Mouse (Mus musculus) erythroid progenitor cell, adult 5-6 weeks (primary cell): ENCODE data around the gene Nup85. TPM values are rescaled to one million over a fixed set of nuclear protein-coding genes. Genes with fewer than 3 reads are reported as not detected.
"Not testable (repeated sequence)": the region's sequence is repeated elsewhere in the genome, so short reads cannot be mapped to it uniquely, and the experiment has no call there.

Experiments used
- ATAC-seq: replicated peaks from 2 replicates; pipeline ENCODE4 v1.8.0; 2016; ENCODE audit warnings: moderate number of reproducible peaks, mild to moderate bottlenecking, moderate TSS enrichment, inconsistent platforms; ENCODE audit not compliant: poor library complexity, low FRiP score, severe bottlenecking
- total RNA-seq, 2 experiments: library from RNA; stranded (forward) in 1 of 2; stranded (reverse) in 1 of 2; fragments of 150-400 nt in 1 of 2; fragments of 186-747, 209-891 nt in 1 of 2; gene quantifications; 2 replicates each; pipeline versions ENCODE4 v1.2.3 to v1.2.4; 2015 to 2017; ENCODE audit warnings: low replicate concordance in 2 of 2

The Nup85 gene
- total RNA-seq (2015; ENCODE audit: low replicate concordance), result 78.9 and 133 TPM in 2 replicates
- total RNA-seq (2017; ENCODE audit: low replicate concordance), result 141 and 174 TPM in 2 replicates

DNA sequence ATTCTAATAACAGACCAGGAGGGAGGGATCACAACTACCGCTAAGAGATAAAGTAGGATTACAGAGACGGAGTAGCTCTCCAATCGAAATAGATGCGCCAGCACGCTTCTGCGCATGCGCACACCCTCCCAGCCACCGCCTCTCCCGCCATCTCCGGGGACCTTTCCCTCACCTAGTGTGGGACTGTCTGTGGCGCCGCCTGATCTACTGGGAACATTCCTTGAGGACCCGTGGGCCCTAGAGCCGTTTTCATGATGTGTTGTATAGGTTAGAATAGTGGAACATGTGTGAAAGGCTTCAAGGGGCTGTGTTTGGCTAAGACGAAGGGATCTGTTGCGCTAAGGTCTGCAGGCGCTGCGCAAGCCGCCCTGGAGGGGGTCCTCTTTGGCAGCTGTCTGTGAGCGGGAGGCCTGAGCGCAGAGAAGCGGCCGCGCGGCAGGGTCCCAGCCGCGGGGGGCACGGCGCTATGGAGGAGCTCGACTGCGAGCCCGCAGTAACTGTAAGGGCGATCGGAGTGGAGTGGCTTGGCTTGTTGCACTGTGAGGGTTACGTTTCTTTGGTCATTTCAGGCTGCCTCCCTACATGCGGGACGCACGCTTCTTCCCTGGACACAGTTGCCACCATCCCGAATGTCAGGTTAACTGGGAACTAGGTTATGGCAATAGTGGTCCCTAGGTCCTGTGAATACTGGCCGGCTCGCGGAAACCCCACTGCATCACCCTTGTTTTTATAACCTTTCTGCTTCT, at the start of gene Nup85:
TSS of gene Nup85 (plus strand) at position 371 of the 746 bp plus-strand sequence.
- peak; percentile 96 for ATAC-seq

DNA sequence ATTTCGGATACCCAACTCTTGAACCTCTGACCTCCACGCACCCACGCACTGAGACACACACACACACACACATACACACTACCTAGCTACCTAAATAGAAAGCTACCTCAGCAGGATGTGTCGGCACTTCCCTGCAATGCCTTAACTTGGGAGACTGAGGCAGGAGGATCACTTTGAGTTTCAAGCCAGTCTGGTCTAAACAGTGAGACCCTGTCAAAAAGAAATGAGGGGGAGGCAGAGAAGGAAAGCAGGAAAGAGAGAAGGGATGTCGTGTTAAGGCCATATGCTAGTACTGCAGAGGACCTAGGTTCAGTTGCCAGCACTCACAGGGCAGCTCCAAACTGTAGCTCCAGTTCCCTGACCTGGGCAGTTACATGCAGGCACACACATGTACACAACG, 49.2 kb upstream of the Nup85 start:
- no peak for ATAC-seq

DNA sequence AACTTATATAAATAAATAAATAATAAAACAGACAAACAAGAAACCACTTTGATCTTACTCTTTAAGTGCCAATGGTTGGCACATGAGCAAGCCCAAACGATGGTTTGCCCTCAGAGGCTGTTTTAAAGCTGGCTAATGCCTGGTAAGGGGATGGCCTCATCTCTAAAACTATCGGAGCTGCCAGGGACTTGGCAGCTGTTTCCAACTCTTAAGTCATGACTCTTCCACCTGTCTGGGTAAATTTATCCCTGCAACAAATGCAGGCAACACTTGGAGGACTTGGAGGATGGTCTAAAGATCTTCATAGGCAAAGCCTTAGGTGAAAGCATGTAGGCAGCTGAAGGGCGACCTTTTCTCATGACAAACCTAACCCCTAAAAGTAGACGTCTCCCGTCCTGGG, 47.3 kb upstream of the Nup85 start:
- ATAC-seq, result no peak

DNA sequence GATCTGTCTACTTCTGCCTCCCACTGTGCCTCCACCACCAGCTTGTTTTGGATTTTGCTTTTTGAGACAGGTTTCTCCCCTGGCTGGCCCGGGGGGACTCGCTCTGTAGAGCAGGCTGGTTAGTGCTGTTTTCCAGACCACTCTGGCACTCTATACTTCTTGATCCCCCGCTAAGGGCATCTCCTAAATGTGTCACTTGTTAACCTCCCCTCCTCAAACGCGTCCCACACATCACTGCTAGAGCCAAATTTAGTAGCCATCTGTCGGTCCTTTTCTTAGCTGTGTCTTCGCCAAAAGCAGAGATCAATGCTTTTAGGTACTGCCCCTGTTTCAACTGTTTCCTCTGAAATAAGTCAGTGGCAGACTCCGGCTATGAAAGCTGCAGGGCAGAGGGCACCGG, 45.5 kb upstream of the Nup85 start:
- no peak for ATAC-seq

DNA sequence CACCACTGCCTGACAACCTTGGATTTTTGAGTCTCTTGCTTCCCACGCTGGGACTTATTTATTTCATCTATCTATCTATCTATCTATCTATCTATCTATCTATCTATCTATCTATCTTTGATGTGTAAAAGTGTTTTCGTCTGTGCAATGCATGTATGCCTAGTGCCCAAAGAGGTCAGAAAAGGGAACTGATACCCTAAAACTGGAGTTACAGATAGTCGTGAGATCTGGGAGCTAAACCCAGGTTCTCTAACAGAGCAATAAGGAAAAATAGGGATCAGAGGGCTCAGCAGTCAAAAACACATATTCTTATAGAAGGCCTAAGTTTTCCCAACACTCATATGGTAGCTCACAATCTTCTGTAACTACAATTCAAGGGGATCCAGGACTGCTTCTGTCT, 44.7 kb upstream of the Nup85 start:
- ATAC-seq, result no peak

DNA sequence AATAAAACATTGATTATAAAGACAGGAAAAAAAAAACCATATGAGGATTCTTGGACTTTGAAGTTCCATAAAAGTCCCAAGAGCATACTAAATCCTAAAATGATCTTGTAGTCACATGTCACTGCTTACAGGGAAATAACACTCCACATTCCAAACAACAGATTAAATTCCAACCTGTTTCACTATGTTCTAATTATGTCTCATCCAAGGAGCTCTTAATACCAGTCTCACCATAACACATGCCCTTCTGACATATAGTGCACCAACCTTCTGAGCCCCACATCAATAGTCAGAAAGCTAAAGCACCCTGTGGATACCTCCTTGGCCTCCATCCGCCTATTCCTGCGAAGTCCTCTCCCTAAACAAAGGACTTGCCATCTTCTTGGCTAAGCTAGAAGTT, 44.0 kb upstream of the Nup85 start:
- no peak for ATAC-seq

DNA sequence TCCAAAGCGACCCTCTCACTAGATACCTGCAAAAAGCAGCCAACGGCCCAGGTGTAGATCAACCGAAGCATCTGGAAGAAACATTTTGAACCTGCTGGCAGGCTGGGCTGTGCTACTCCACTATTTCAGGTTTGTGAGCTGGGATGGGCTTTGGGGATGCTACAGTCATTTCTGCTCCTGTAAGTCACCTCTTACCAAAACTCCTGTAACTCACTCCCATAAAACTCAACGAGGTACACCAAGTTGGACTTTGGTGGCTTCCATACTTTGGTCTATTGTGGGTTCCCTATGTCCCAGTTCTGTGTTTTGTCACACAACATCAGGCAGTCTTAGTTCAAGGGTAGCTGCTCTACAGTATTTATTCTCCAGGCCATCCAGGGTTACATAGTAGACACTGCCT, 43.2 kb upstream of the Nup85 start:
- ATAC-seq, result no peak

DNA sequence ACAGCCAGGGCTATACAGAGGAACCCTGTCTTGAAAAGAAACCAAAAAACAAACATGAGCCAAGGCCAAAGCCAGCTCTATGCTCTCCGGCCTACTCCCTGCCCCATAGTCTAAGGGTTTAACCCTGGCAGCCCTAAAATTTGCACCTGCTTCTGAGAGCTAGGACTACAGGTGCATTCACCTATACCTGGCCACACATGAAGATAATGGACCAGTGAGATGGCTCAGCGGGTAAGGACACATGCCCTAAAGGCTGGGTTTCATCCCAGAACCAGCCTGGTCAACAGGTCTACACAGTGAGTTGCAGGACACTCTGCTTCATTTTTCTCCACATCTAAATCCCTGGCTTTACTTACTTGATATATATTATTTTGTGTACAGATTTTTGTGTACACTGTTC, 42.0 kb upstream of the Nup85 start:
- ATAC-seq, result no peak

DNA sequence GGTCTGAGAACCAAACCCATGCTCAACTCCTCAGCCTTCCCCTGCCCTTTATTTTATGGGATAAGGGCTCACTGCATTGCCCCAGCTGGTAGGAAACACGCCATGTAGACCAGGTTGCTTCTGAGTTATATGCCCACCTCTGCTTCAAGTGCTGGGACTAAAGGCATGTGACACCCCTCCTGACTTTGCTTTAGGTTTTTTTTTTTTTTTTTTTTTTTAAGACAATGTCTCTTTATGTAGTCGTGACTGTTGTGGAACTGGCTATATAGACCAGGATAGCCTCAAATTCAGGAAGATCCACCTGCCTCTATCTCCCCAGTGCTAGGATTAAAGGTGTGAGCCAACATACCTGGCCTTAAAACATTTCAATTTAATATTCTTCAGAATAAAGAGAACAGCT, 41.5 kb upstream of the Nup85 start:
- no peak for ATAC-seq

DNA sequence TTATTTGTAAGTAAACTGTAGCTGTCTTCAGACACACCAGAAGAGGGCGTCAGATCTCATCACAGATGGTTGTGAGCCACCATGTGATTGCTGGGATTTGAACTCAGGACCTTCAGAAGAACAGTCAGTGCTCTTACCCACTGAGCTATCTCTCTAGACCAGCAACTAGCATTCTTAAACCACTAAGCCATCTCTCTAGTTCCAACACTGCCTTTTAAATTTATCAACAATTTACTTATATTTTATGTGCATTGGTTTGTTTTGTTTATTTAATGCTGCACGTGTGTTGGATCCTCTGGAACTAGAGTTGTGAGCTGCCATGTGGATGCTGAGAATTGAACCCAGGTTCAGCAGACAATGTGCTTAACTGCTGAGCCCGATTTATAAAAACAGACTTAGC, 37.8 kb upstream of the Nup85 start:
- ATAC-seq, result not testable (repeated sequence)

DNA sequence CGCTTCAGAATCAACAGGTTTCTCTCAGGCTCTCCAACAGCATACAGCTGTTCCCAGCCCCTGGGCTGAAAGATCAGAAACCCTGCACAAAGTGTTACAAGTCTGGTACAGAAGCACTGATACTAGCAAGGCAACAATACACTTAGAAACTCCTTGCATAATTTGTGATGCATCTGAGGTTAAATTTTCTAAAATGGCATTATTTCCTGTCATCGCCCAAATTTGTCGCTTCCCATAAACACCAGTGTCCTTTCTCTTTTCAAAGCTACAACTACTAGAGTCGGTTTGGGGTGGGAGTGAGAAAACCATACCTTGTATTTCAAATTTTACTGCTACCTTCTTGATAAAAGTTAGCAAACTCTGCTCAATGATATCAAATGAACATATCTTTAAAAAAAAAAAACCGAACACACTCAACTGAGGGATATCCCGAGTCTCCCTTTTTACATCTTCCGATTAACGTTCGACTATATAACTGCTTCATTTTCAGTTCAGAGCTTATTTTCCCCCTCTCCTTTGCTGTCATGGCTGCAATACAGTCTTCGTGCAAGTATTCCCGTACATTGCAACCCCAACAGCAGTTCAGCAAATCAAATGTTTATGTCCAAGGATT, 29.4 kb upstream of the Nup85 start:
- no peak for ATAC-seq

DNA sequence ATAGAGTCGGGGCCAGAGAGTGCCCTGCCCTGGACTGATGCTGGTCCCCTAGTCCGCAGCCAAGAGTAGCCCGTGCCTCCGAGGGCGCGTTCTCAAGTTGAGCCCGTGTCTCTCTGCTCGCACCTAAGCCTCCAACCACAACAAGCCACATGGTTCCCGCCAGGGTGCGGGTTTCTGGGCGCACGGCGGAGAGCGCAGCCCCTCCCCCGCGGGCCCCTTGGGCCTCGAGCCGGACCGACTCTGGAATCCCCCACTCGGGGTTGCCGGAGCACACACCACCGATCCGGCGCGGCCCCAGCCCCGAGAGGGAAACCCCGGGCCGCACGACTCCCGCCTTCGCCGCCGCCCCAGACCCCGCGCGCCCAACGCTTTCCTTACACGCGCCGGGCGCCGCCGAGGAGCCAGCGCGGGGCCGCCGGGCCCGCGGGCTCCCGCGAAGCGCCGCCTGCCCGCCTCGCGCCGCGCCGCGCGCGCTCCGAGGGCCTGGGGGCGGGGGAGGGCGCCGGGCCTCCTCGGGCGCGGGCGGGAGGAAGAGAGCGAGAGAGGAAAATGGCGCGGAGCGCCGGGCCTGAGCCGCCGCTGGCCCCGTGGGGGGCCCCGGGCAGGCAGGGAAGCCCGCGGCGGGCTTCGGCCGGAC, 28.7 kb upstream of the Nup85 start:
- ATAC-seq, result peak; percentile 48

DNA sequence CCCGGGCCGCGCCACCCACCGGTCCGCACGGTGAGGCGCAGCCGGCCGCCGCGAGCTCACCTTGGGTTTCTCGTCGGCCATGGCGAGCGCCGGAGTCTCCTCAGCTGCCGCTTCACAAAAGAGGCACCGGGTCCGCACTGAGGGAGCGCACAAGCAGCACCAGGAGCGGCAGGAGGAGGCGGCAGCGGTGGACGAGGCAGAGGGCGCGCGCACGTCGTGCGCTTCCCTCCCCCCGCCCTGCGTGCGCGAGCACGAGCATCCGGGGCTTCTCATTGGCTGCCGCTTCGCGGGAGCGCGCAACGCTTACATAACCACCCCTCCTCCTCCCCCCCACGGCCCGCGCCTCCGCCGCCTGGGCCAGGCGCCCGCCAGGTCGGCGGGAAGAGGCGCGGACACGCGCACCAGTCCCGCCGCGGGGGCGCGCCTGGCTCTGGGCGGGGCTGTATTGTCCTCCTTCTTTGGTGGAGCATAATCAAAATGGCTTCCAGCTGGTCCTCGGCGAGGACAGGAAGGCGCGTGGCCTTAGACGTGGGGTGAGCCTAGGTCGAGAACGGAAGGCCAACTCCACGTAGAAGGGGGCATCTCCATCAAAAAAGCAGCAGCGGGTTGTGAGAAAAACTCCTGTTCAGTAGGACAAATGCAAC, 28.1 kb upstream of the Nup85 start, which contains the start of gene Sumo2:
TSS of gene Sumo2 (minus strand) at position 239 of the 644 bp plus-strand sequence.
- ATAC-seq, result peak; percentile 87

DNA sequence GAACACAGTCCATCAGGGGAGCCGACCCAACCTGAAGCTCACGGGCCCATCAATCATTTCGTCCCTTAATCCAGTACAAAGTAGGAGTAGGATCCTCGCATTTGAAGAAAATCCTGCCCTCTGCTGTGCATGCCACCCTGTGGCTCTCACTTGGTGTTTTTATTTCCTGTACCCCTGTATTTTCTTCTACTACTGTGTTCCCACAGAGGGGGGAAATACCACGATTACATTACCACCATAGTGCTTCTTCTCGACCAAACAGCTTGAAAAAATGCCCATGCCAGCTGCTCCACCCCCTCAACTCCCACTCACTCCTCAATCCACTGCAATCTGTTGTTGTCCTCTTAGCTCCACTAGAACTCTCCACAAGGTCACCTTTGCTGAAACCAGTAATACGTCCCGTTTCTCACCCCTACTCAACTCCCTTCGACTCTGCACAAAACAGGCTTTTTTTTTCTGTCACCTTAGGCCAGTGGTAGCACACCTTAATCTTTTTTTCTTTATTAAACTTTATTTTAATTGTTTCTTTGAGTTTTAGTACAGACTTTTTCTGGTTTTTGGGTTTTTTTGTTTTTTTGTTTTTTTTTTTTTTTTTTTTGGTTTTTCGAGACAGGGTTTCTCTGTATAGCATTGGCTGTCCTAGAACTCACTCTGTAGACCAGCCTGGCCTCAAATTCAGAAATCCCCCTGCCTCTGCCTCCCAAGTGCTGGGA, 27.2 kb upstream of the Nup85 start:
- 0 out of 2 replicates have a peak, but pooled peaks have one; percentile 5 for ATAC-seq

DNA sequence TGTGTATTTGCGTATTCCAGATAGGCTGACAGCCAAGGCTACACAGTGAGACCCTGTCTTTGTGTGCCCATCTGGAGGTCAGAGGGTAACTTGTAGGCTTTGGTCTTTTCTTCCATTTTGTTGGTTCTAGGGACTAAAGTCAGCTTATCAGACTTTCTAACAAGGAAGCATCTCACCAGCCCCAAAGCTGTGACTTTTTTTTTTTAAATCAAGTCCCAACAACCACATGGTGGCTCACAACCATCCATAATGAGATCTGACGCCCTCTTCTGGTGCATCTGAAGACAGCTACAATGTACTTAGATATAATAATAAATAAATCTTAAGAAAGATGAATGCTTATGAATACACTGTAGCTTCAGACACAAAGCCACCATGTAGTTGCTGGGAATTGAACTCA, 26.2 kb upstream of the Nup85 start:
- no peak for ATAC-seq

DNA sequence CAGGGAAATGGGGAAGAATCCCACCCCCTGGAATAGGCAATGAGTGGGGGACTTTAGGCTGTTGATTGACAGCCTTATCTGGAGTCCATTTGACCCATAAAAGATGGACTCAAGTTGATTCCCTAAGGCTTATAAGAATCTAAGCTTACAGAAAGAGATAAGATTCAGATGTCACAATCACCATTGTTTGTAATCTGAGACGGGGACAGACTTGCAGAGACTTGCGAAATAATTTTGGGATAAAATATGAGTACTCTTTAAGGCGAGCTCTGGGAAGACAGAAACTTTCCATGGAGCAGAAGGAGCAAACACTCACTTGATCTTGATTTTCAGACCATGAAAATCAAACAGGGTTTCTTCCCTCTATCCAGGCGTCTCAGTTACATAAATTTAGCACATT, 20.7 kb upstream of the Nup85 start:
- ATAC-seq, result no peak

DNA sequence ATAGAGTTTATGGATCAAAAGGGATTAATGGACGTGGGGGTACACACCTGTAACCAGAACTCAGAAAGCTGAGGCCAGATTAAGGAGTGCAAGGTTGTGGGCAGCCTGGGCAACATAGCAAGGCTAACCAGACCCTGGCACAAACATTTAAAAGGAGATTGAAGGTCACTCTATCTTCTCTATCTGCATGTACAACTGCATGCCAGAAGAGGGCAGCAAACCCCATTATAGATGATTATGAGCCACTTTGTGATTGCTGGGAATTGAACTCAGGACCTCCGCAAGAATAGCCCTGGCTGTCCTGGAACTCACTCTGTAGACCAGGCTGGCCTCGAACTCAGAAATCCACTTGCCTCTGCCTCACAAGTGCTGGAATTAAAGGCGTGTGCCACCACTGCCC, 11.5 kb upstream of the Nup85 start:
- ATAC-seq, result peak; percentile 83

DNA sequence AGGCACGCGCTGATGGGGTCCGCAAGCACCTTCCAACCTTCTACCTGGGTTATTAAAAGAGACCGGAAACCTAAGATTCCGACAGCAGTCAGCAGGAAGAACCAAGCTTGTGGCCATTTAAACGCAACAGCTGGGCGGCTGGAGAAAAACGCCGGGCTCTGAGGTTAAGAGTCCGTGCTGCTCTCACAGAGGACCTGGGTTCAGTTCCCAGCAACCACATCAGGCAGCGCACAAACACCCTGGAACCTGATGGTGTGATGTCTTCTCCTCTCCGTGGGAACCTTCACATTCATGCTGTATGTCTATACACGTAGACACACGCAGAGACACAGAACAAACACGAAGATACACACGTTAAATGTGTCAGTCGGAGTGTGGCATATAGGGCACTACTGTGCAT, 8.5 kb upstream of the Nup85 start:
- no peak for ATAC-seq

DNA sequence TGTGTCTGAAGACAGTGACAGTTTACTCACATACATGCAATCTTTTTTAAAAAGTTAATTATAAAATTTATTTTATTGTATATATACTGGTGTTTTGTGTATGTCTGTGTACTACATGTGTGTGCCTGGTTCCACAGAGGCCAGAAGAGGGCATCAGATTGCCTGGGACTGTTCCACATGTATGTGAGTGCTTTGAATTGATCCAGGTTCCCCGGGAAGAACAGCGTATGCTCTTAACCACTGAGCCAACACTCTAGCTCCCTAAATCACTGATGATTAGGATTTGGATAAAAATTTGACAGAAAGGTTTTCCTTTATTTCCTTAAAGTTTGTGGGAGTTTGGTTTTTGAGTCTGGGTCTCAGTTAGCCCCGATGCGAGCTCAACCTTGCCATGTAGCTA, 828 bp upstream of the Nup85 start:
- peak; percentile 72 for ATAC-seq

DNA sequence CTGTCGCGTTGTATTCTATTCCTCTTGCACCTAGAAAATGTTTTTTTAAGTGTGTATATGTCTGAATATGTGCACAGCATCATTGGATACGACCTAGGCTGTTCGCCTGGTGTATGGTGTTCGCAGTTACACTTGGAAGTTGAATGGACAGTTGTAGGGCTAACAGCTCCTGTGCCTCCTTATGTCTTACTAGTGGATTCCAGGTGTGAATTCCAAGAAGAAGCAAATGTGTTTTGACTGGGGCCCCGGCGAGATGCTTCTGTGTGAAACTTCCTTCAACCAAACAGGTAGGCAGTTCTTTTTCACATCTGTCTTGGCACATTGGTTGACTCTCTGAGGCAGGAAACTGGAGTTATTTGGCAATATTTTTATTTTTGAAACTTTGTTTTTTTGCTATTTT, 727 bp downstream of the Nup85 start:
- ATAC-seq, result no peak
